Mouse (Mus musculus) thymus, adult 2 months (tissue): Measurements from ENCODE around the gene Gak.

Experiments
- CTCF ChIP-seq: fragments of 200-500 bp; IDR thresholded peaks from 2 replicates; pipeline ENCODE4 v1.5.1; 2012; ENCODE audit warnings: mild to moderate bottlenecking, control low read depth, low read length, moderate library complexity, borderline replicate concordance; ENCODE audit not compliant: control insufficient read depth, poor library complexity, insufficient read depth; ENCODE audit errors: extremely low read depth
- POLR2A ChIP-seq: fragments of 200-500 bp; IDR thresholded peaks from 2 replicates; pipeline ENCODE4 v1.6.1; 2012; ENCODE audit warnings: mild to moderate bottlenecking, low read length, control low read depth, moderate library complexity; ENCODE audit not compliant: control insufficient read depth, poor library complexity, insufficient read depth; ENCODE audit errors: extremely low read depth

DNA sequence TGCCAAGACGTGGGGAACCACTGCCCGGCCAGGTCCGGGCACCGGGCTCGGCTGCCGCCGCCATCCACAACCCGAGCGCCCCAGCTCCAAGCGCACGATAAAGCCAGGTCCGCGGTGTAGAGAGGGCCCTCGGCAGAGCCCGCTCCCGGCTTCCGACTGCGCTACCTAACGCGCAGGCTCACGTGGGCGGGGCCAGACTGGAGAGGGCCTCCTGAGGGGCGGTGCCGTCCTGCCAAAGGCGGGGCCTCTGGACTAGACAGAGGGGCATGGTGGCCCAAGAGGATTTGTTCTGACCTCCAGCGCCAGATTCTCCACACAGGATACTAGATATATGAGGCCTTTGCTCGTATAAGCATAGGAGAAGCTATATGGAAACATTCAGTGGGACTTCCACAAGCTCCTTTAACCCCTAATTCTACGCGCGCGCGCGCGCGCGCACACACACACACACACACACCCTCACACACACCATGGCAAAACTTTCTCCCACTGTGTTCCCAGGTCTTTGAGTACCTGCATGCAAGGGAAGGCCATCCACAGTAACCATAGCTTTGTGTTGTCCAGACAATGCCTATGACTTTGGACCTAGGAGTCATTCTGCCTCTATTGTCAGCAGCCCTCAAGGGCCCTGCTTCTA lies 31.2 kb upstream of the Gak start:
- TF ChIP-seq CTCF (no peak), POLR2A (peak; percentile 51; the same call in 1 of the 2 replicates)
